Mouse (Mus musculus) bone marrow macrophage, adult 2 months (primary cell): Measurements from ENCODE around the gene Dnah17. TPM values are rescaled to one million over a fixed set of nuclear protein-coding genes. Genes with fewer than 3 reads are reported as not detected.

Experiments used
- H3K27ac ChIP-seq: 2 replicates; pipeline ENCODE4 v1.5.1; 2012; ENCODE audit warnings: low read depth, low read length; ENCODE audit not compliant: insufficient read depth
- H3K4me1 ChIP-seq: 2 replicates; pipeline ENCODE4 v1.6.1; 2012; ENCODE audit warnings: low read length; ENCODE audit not compliant: control insufficient read depth, insufficient read depth
- H3K4me3 ChIP-seq: 2 replicates; pipeline ENCODE4 v1.5.1; 2012; ENCODE audit warnings: mild to moderate bottlenecking, low read length, moderate library complexity; ENCODE audit not compliant: insufficient read depth
- CTCF ChIP-seq: IDR thresholded peaks from 2 replicates; pipeline ENCODE4 v1.5.1; 2012; ENCODE audit warnings: low read depth, mild to moderate bottlenecking, low read length, moderate library complexity
- POLR2A ChIP-seq: IDR thresholded peaks from 2 replicates; pipeline ENCODE4 v1.6.1; 2012; ENCODE audit warnings: mild to moderate bottlenecking, low read depth, low read length, borderline replicate concordance
- polyA plus RNA-seq: library from polyadenylated mRNA; stranded (reverse); fragments of >200 nt; gene quantifications from 2 replicates; pipeline ENCODE4 v1.2.4, GENCODE M21; 2012; ENCODE audit not compliant: missing spikeins, insufficient read depth, insufficient read length

Gene Dnah17
- polyA plus RNA-seq, 1 experiment = 0.29 TPM

DNA sequence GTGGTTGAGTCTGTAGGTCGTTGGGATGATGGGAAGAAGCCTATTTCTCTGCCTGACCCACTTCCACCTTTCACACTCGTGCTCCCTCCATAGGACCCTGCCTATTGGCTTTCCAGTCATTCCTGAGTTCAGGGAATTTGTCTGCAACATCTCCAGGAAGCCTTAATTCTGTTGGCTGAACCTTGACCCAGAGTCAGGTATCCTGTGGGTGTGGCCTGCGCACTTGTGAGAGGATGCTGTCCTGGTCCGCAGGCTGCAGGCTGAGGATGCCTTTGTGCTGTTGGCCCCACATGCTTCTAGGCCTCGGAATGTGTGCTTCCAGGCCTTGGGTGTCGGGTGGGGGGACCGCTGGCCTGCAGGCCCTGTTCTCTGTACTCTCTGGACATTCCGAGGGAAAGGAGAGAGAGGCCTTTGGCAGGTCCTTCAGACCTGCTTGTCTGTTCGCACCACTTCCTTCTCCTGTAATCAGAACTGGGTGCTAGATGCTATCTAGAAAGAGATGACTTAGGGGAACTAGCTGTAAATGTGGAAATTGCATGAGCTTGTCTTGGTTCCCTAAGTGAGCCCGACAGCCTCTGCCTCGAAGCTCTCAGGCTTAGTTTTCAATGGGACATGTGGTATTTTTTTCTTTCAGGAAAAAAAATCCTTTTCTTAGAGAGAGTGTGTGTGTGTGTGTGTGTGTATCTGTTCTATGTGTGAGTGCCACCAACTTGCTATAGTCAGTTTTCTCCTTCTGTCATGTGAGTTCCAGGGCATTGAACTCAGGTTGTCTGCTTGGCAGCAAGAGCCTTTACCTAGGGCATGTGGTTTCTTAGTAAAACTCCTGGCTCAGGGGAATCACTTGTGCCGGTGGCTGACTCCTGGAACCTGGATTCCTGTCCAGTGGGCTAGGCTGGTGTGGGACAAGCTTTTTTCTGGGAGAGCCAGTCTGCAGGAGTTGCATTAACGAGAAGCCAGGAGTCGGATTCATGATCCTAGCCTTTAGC is 137.0 kb downstream of the Dnah17 start:
- H3K27ac ChIP-seq = peak overlapping the region; percentile 53

DNA sequence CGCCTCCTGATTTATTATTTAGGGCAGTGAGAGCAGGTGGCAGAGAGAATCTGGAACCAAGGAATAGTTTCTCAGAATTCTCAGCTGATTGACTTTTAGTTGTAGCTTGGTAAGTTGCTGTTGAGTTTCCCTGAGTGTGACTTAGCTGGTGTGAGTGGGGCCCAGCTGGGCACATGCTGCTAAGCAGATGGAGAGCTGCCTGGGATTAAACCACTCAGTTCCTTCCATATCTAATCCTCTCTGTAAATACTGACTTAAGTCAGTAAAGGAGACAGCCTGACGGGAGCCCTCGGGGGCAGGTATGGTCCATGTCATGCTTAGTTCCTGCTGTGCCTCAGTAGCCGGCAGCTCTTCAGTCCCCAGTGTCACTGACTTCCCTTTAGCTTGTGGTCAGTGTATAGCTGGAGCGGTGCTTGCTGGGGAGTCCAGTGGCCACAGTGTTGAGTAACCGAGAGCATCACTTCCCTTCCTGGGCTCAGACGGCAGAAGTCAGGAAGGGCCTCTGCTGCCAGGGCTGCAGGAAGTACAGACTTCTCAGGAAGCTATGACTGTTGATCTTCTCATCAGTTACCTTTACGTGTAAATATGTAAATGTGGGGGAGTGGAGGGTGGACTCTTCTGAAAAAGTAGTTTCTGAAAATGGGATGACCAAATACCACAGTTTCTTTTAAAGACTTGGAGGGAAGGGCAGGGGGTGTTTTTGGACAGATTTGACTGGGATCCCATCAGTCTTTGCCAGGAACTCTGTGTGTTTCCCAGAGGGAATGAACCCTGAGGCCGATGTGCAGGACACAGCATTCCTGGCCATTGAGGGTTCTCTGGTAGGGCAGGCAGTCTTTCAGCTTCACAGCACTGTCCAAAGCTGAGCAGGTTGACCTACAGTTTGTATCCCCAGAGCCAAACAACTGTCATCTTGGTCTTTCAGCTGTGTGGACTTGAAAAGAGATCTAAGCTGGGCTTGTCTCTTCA is 138.6 kb downstream of the Dnah17 start:
- TF ChIP-seq CTCF = no peak
- no peak for TF ChIP-seq POLR2A
- no peak overlapping the region for H3K4me3 ChIP-seq
- H3K27ac ChIP-seq = peak overlapping the region; percentile 79
- H3K4me1 ChIP-seq = peaks cover 75% of the 10 kb centered on the region

More for the DNA sequence above, 137.0 kb downstream of the Dnah17 start:
- Histone ChIP-seq H3K4me3 (no peak overlapping the region), H3K4me1 (peaks cover 71% of the 10 kb centered on the region)
- no peak for TF ChIP-seq CTCF
- TF ChIP-seq POLR2A = no peak

DNA sequence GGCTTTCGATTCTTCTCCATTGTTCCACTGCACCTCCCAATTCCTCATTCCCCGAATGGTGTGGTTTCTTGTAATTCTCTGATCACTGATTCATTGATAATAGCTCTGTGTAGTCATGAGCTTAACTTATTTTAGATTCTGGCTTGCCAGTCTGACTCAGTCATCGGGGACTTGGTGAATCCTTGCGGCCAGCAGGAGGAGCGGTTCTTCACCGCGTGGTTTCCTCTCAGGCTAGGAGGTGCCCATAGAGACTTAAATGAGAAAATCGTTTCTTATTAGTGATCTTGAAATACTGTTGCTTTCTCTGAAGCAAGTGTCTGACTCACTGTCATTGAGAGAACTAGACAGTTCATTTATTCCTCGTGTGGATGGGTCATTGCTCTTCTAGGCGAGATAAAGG is 140.5 kb downstream of the Dnah17 start:
- peak overlapping the region; percentile 17 for H3K4me3 ChIP-seq

GRCm38 (mm10) chr11:117989241-117989640 is 141.2 kb downstream of the Dnah17 start:
- Histone ChIP-seq H3K4me1 (peaks cover 54% of the 10 kb centered on the region), H3K27ac (peak overlapping the region; percentile 90), H3K4me3 (peak overlapping the region; percentile 17)
- TF ChIP-seq CTCF (no peak), POLR2A (no peak)

More for the DNA sequence above, 140.5 kb downstream of the Dnah17 start:
- Histone ChIP-seq H3K4me1 (peaks cover 61% of the 10 kb centered on the region), H3K27ac (peak overlapping the region; percentile 90)
- 0 out of 2 replicates have a peak, but pooled peaks have one; percentile 16 for TF ChIP-seq CTCF
- TF ChIP-seq POLR2A = no peak

DNA sequence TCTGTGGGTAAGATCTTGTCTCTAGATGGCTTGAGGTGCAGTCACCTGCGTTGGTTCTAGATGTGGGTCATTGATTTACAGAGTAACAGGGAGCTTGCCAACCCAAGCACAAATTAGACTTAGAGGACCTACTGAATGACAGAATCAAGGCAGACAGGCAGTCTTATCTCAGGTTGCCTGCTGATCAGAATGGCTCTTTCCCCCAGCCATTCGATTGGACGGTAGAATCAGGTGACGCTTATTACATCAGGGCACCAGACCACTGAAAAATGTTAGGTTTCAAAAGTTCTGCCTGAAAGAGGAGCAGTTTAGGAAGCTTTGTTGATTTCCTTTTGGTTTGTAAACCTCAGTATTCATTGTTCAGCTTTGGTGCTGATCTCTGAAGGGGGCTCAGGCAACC is 142.5 kb downstream of the Dnah17 start:
- H3K4me1 ChIP-seq = peaks cover 44% of the 10 kb centered on the region
- H3K27ac ChIP-seq = peak overlapping the region; percentile 84

DNA sequence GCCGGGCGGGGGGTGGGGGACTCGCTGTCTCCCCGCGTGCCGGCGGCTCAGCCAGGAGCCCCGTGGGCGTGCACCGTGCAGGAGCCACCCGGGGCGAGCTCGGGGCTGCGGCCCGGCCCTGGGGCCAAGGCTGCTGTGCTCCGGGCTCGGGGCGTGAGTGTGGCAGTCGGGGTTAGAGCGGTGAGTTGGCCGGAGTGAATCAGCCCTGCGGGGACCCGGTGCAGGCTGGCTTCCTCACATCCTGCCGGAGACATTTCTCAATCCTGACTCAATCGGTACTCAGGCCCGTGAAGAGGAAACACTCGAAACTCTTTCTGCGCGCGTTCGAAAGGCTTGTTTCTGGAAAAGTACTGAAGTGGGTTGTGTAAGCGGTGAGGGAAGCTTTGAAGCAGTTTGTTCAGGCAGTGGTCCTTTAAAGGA is 143.4 kb downstream of the Dnah17 start:
- peaks cover 34% of the 10 kb centered on the region for H3K4me1 ChIP-seq
- TF ChIP-seq POLR2A (no peak), CTCF (no peak)
- peak overlapping the region; percentile 92 for H3K4me3 ChIP-seq
- peak overlapping the region; percentile 84 for H3K27ac ChIP-seq

More for the DNA sequence above, 142.5 kb downstream of the Dnah17 start:
- H3K4me3 ChIP-seq = peak overlapping the region; percentile 92
- no peak for TF ChIP-seq CTCF
- no peak for TF ChIP-seq POLR2A

- H3K4me1 ChIP-seq = peaks cover 31% of the 10 kb centered on the region
Measured at GRCm38 (mm10) chr11:117986126-117987031, 144.1 kb downstream of the Dnah17 start, which contains the start of gene Pgs1. Gene Pgs1, plus strand, starts transcription at chr11:117986292.

GRCm38 (mm10) chr11:117983770-117984169 is 146.7 kb downstream of the Dnah17 start:
- Histone ChIP-seq H3K27ac (no peak overlapping the region), H3K4me3 (no peak overlapping the region), H3K4me1 (peaks cover 28% of the 10 kb centered on the region)
- TF ChIP-seq CTCF = no peak
- no peak for TF ChIP-seq POLR2A

More at GRCm38 (mm10) chr11:117986126-117987031, 144.1 kb downstream of the Dnah17 start, which contains the start of gene Pgs1:
- H3K27ac ChIP-seq = peak within 1 kb of the TSS; percentile 84
- H3K4me3 ChIP-seq = peak within 1 kb of the TSS; percentile 92
- TF ChIP-seq POLR2A (no peak), CTCF (no peak)

DNA sequence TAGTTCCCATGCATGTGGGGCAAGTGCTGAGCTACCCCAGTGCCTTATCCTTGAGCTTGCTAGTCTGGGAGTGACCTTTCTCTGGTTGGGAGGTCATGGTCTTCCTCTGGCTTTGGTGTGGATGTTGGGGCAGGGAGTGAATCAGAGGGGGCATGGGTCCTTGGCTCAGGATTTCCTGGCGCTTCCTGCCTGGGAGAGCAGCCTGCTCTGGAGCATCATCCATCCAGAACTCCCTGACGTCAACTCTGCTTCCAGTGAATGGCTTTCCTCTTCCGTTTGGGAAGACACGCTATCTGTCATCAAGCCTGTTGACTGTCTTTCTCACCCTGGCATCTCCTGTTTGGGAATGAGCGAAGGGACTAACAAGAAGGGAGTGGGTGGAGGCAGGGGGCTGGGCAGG is 148.0 kb downstream of the Dnah17 start:
- H3K4me1 ChIP-seq = peaks cover 29% of the 10 kb centered on the region
- H3K4me3 ChIP-seq = no peak overlapping the region
- no peak for TF ChIP-seq CTCF
- no peak for TF ChIP-seq POLR2A
- H3K27ac ChIP-seq = no peak overlapping the region
